In genomic region chr2:181459673-181460621, GRCm38 (mm10) we compare ENCODE assay signal across 8 mouse cellular contexts. TPM values are rescaled to one million over a fixed set of nuclear protein-coding genes. Genes with fewer than 3 reads are reported as not detected.
DNase-seq lines count a peak whose midpoint lies in the region; ATAC-seq and TF ChIP-seq lines count a peak whose summit lies in the region.

No protein-coding gene starts in this region.

- peak overlapping the region; percentile 85 for H3K9ac ChIP-seq in heart, embryonic 14.5 days (ENCODE audit: low read length)
- peak overlapping the region; percentile 71 for H3K9ac ChIP-seq in kidney, embryonic 16.5 days (replicated peaks; ENCODE audit: low read length)
- peak overlapping the region; percentile 89 for H3K9ac ChIP-seq in neural tube, embryonic 14.5 days (replicated peaks; ENCODE audit: low read depth, low read length)

- no peaks in the 10 kb centered on the region for H3K36me3 ChIP-seq in E14TG2a.4 (ENCODE audit: insufficient read depth, low read length)
- no peaks in the 10 kb centered on the region for H3K36me3 ChIP-seq in heart, embryonic 14.5 days (ENCODE audit: control insufficient read depth, insufficient read depth, low read length)
- H3K36me3 ChIP-seq in kidney, embryonic 16.5 days (ENCODE audit: insufficient read depth, low read length): no peaks in the 10 kb centered on the region
- no peaks in the 10 kb centered on the region for H3K36me3 ChIP-seq in neural tube, embryonic 14.5 days (ENCODE audit: control insufficient read depth, insufficient read depth, low read length)

- TF ChIP-seq POLR2A in bone marrow macrophage, adult 2 months (IDR thresholded peaks at IDR 0.05; ENCODE audit: borderline replicate concordance, low read depth, low read length): no peak
- TF ChIP-seq POLR2A in embryonic fibroblast, embryonic 13.5 days (IDR thresholded peaks at IDR 0.05; ENCODE audit: low read depth, low read length): peak; percentile 64
- peak; percentile 51; the same call in 1 of the 2 replicates for TF ChIP-seq POLR2A in lung, adult 2 months (IDR thresholded peaks at IDR 0.05; ENCODE audit: borderline replicate concordance, extremely low read depth, low read depth, low read length)

- under 1% methylated on average over 71 of the region's 71 CpGs for WGBS in heart, embryonic 14.5 days
- under 1% methylated on average over 66 of the region's 71 CpGs for whole genome bisulfite sequencing in kidney, embryonic 16.5 days
- WGBS in lung, adult 2 months: 2% methylated on average over 71 of the region's 71 CpGs
- 0% methylated on average over 69 of the region's 71 CpGs for WGBS in neural tube, embryonic 14.5 days

- peak; percentile 45 for ATAC-seq in heart, embryonic 14.5 days (ENCODE audit: insufficient number of reproducible peaks, insufficient read depth, low FRiP score, low read depth)
- ATAC-seq in kidney, embryonic 16.5 days (ENCODE audit: low FRiP score, low TSS enrichment): peak; percentile 85
- ATAC-seq in neural tube, embryonic 14.5 days (ENCODE audit: low read depth): peak; percentile 63

- no peak overlapping the region for H3K27ac ChIP-seq in bone marrow macrophage, adult 2 months (ENCODE audit: insufficient read depth, low read depth, low read length)
- 0 out of 2 replicates have a peak overlapping the region, but pooled peaks have one; percentile 11 for H3K27ac ChIP-seq in embryonic fibroblast, embryonic 13.5 days (ENCODE audit: insufficient read depth, low read length)
- peak overlapping the region; percentile 28 to 73 for H3K27ac ChIP-seq in heart, embryonic 14.5 days (replicated peaks in 1 of 2; ENCODE audit: control insufficient read depth in 1 of 2, insufficient read depth in 1 of 2, low read depth in 2 of 2, low read length in 2 of 2)
- peak overlapping the region; percentile 88 for H3K27ac ChIP-seq in kidney, embryonic 16.5 days (ENCODE audit: low read length)
- H3K27ac ChIP-seq in neural tube, embryonic 14.5 days (ENCODE audit: low read depth, low read length): no peak overlapping the region

- H3K4me1 ChIP-seq in E14TG2a.4 (replicated peaks; ENCODE audit: low read depth, low read length): peaks cover 35% of the 10 kb centered on the region
- peaks cover 10% of the 10 kb centered on the region for H3K4me1 ChIP-seq in bone marrow macrophage, adult 2 months (ENCODE audit: control insufficient read depth, insufficient read depth, low read length)
- no peaks in the 10 kb centered on the region for H3K4me1 ChIP-seq in embryonic fibroblast, embryonic 13.5 days (ENCODE audit: control insufficient read depth, insufficient read depth, low read length)
- H3K4me1 ChIP-seq in heart, embryonic 14.5 days (ENCODE audit: control insufficient read depth in 2 of 2, insufficient read depth in 2 of 2, low read length in 2 of 2): peaks cover 11 to 24% of the 10 kb centered on the region in 2 experiments; a peak in 3 of 4 replicates
- H3K4me1 ChIP-seq in kidney, embryonic 16.5 days (ENCODE audit: insufficient read depth, low read length): peaks cover 47% of the 10 kb centered on the region
- H3K4me1 ChIP-seq in lung, adult 2 months (ENCODE audit: control insufficient read depth, insufficient read depth, low read length): peaks cover 7% of the 10 kb centered on the region; the same call in 1 of the 2 replicates
- peaks cover 5% of the 10 kb centered on the region for H3K4me1 ChIP-seq in neural tube, embryonic 14.5 days (ENCODE audit: control insufficient read depth, insufficient read depth, low read length)

- peak overlapping the region; percentile 99 for H3K4me3 ChIP-seq in E14TG2a.4 (replicated peaks; ENCODE audit: low read length)
- peak overlapping the region; percentile 84 for H3K4me3 ChIP-seq in bone marrow macrophage, adult 2 months (ENCODE audit: insufficient read depth, low read length)
- H3K4me3 ChIP-seq in embryonic fibroblast, embryonic 13.5 days (ENCODE audit: insufficient read depth, low read length): peak overlapping the region; percentile 64
- H3K4me3 ChIP-seq in heart, embryonic 14.5 days (ENCODE audit: control insufficient read depth in 1 of 2, insufficient read depth in 1 of 2, low read depth in 1 of 2, low read length in 2 of 2): peak overlapping the region; percentile 67 to 75
- peak overlapping the region; percentile 95 for H3K4me3 ChIP-seq in kidney, embryonic 16.5 days (ENCODE audit: low read length)
- H3K4me3 ChIP-seq in lung, adult 2 months (replicated peaks; ENCODE audit: extremely low read depth, low read depth, low read length): peak overlapping the region; percentile 86
- H3K4me3 ChIP-seq in neural tube, embryonic 14.5 days (ENCODE audit: low read depth, low read length): peak overlapping the region; percentile 92

- H3K9me3 ChIP-seq in E14TG2a.4 (ENCODE audit: low read length): no peaks in the 10 kb centered on the region
- no peaks in the 10 kb centered on the region for H3K9me3 ChIP-seq in heart, embryonic 14.5 days (ENCODE audit: control insufficient read depth, low read length)
- no peaks in the 10 kb centered on the region for H3K9me3 ChIP-seq in kidney, embryonic 16.5 days (ENCODE audit: low read length)
- H3K9me3 ChIP-seq in neural tube, embryonic 14.5 days (ENCODE audit: control insufficient read depth, low read length): no peaks in the 10 kb centered on the region

- peak overlapping the region; percentile 100 for H3K4me2 ChIP-seq in heart, embryonic 14.5 days (ENCODE audit: low read length)
- H3K4me2 ChIP-seq in kidney, embryonic 16.5 days (replicated peaks; ENCODE audit: low read depth, low read length): peak overlapping the region; percentile 84
- H3K4me2 ChIP-seq in neural tube, embryonic 14.5 days (ENCODE audit: low read depth, low read length): peak overlapping the region; percentile 91

- TF ChIP-seq CTCF in E14TG2a.4 (conservative IDR thresholded peaks at IDR 0.05; ENCODE audit: low read length): no peak
- TF ChIP-seq CTCF in bone marrow macrophage, adult 2 months (IDR thresholded peaks at IDR 0.05; ENCODE audit: low read depth, low read length): no peak
- no peak for TF ChIP-seq CTCF in embryonic fibroblast, embryonic 13.5 days (IDR thresholded peaks at IDR 0.05; ENCODE audit: borderline replicate concordance, insufficient read depth, low read length)
- no peak for TF ChIP-seq CTCF in lung, adult 2 months (IDR thresholded peaks at IDR 0.05; ENCODE audit: insufficient read depth, low read length)

- peak; percentile 68 for DNase-seq in lung, adult 2 months
- peak; percentile 15 for DNase-seq in thymus, postnatal 14 days

- H3K27me3 ChIP-seq in E14TG2a.4 (ENCODE audit: insufficient read depth, low read length): peaks cover 82% of the 10 kb centered on the region
- no peaks in the 10 kb centered on the region for H3K27me3 ChIP-seq in heart, embryonic 14.5 days (ENCODE audit: control insufficient read depth, insufficient read depth, low read length)
- H3K27me3 ChIP-seq in kidney, embryonic 16.5 days (ENCODE audit: insufficient read depth, low read length): no peaks in the 10 kb centered on the region; the same call in 1 of the 2 replicates
- H3K27me3 ChIP-seq in neural tube, embryonic 14.5 days (ENCODE audit: control insufficient read depth, insufficient read depth, low read length): peaks cover 4% of the 10 kb centered on the region; the same call in 1 of the 2 replicates

RNA-seq across cellular contexts. Expression of gene Zbtb46, which starts 0.7 kb away (rescaled TPM):
- polyA plus RNA-seq in bone marrow macrophage, adult 2 months (2012; ENCODE audit: insufficient read depth, insufficient read length, missing spikeins): 0.11 and 0.55 TPM in 2 replicates
- polyA plus RNA-seq in embryonic fibroblast, embryonic 13.5 days (2011; ENCODE audit: insufficient read length, low read depth, missing spikeins): 2.6 and 3.3 TPM in 2 replicates
- polyA plus RNA-seq in heart, embryonic 14.5 days (2014; fragmentation: Nextera tagmentation; extraction: Ambion mirVana): 8.8 and 10.6 TPM in 2 replicates
- polyA plus RNA-seq in kidney, embryonic 16.5 days (2015; fragmentation: Nextera tagmentation; extraction: Ambion mirVana): 26.2 and 30.5 TPM in 2 replicates
- polyA plus RNA-seq in lung, adult 2 months (2012; rRNA removed): 14.7 and 17.0 TPM in 2 replicates
- 18.2 and 22.8 TPM in 2 replicates for polyA plus RNA-seq in neural tube, embryonic 14.5 days (2014; fragmentation: Nextera tagmentation; extraction: Ambion mirVana)

RNA-seq across cellular contexts. Expression of gene Abhd16b, which starts 33.1 kb away (rescaled TPM):
- not detected in 2 replicates for polyA plus RNA-seq in bone marrow macrophage, adult 2 months (2012; ENCODE audit: insufficient read depth, insufficient read length, missing spikeins)
- polyA plus RNA-seq in embryonic fibroblast, embryonic 13.5 days (2011; ENCODE audit: insufficient read length, low read depth, missing spikeins): not detected in 2 replicates
- 0.18 and 0.19 TPM in 2 replicates for polyA plus RNA-seq in heart, embryonic 14.5 days (2014; fragmentation: Nextera tagmentation; extraction: Ambion mirVana)
- 0.15 and 0.20 TPM in 2 replicates for polyA plus RNA-seq in kidney, embryonic 16.5 days (2015; fragmentation: Nextera tagmentation; extraction: Ambion mirVana)
- not detected in 2 replicates for polyA plus RNA-seq in lung, adult 2 months (2012; rRNA removed)
- not detected in 2 replicates for polyA plus RNA-seq in neural tube, embryonic 14.5 days (2014; fragmentation: Nextera tagmentation; extraction: Ambion mirVana)

RNA-seq across cellular contexts. Expression of gene Tpd52l2, which starts 37.0 kb away (rescaled TPM):
- 61.9 and 65.6 TPM in 2 replicates for polyA plus RNA-seq in bone marrow macrophage, adult 2 months (2012; ENCODE audit: insufficient read depth, insufficient read length, missing spikeins)
- polyA plus RNA-seq in embryonic fibroblast, embryonic 13.5 days (2011; ENCODE audit: insufficient read length, low read depth, missing spikeins): 96.5 and 103 TPM in 2 replicates
- polyA plus RNA-seq in heart, embryonic 14.5 days (2014; fragmentation: Nextera tagmentation; extraction: Ambion mirVana): 128 and 139 TPM in 2 replicates
- 168 and 172 TPM in 2 replicates for polyA plus RNA-seq in kidney, embryonic 16.5 days (2015; fragmentation: Nextera tagmentation; extraction: Ambion mirVana)
- 44.8 and 47.3 TPM in 2 replicates for polyA plus RNA-seq in lung, adult 2 months (2012; rRNA removed)
- polyA plus RNA-seq in neural tube, embryonic 14.5 days (2014; fragmentation: Nextera tagmentation; extraction: Ambion mirVana): 116 and 120 TPM in 2 replicates

Comparison
In these comparisons a context has a peak if more than half of its experiments do, and no peak if none do; other contexts are left out.
1. H3K27ac ChIP-seq: peak in embryonic fibroblast, embryonic 13.5 days (single experiment), heart, embryonic 14.5 days (2 of 2) and kidney, embryonic 16.5 days (single experiment); none in bone marrow macrophage, adult 2 months (single experiment) and neural tube, embryonic 14.5 days (single experiment).
2. Peak in every context shown above with its lines, with median percentiles within 50 percentile points of each other: H3K4me3 ChIP-seq, ATAC-seq, H3K4me2 ChIP-seq and H3K9ac ChIP-seq.